Mouse (Mus musculus) kidney, adult 2 months (tissue): Measurements from ENCODE around the gene Svep1. TPM values are rescaled to one million over a fixed set of nuclear protein-coding genes. Genes with fewer than 3 reads are reported as not detected.

Experiments used
- DNase-seq: peaks from one replicate; pipeline ENCODE4 v3.0.0; 2021
- H3K27ac ChIP-seq: fragments of 200-500 bp; 2 replicates; pipeline ENCODE4 v1.5.1; 2012; ENCODE audit warnings: low read depth, low read length, control low read depth, inconsistent platforms; ENCODE audit not compliant: insufficient read depth
- H3K27me3 ChIP-seq: fragments of 200-500 bp; replicated peaks from 2 replicates; pipeline ENCODE4 v1.6.1; 2012; ENCODE audit warnings: mild to moderate bottlenecking, moderate library complexity, low read length, inconsistent platforms; ENCODE audit not compliant: control insufficient read depth, insufficient read depth
- H3K36me3 ChIP-seq: fragments of 200-500 bp; 2 replicates; pipeline ENCODE4 v1.6.1; 2012; ENCODE audit warnings: mild to moderate bottlenecking, moderate library complexity, low read length, inconsistent platforms; ENCODE audit not compliant: control insufficient read depth, insufficient read depth
- H3K4me1 ChIP-seq: fragments of 200-500 bp; 2 replicates; pipeline ENCODE4 v1.6.1; 2011; ENCODE audit warnings: low read length; ENCODE audit not compliant: control insufficient read depth, insufficient read depth
- H3K4me3 ChIP-seq: fragments of 200-500 bp; 2 replicates; pipeline ENCODE4 v1.5.1; 2011; ENCODE audit warnings: mild to moderate bottlenecking, low read depth, low read length, control low read depth; ENCODE audit not compliant: insufficient read depth
- CTCF ChIP-seq: fragments of 200-500 bp; conservative IDR thresholded peaks from 2 replicates; pipeline ENCODE4 v1.5.1; 2011; ENCODE audit warnings: low read depth, mild to moderate bottlenecking, control low read depth, low read length, moderate library complexity, mixed read lengths; ENCODE audit not compliant: insufficient read depth, insufficient read length
- POLR2A ChIP-seq: fragments of 200-500 bp; IDR thresholded peaks from one replicate; pipeline ENCODE4 v1.6.1; 2011; ENCODE audit warnings: low read depth, low read length, control low read depth
- WGBS: fragments of 180-500 bp; shearing (Covaris S2); methylation state at CpG from one replicate; pipeline ENCODE4 v1.1.7; 2018; 5-methylcytosine and 5-hydroxymethylcytosine counted together
- polyA plus RNA-seq: library from polyadenylated mRNA; depleted of rRNA; stranded (reverse); fragments of >200 nt; gene quantifications from 2 replicates; pipeline ENCODE4 v1.2.3, GENCODE M21; 2012

The Svep1 gene
- polyA plus RNA-seq, 1 experiment, result 8.9 TPM

DNA sequence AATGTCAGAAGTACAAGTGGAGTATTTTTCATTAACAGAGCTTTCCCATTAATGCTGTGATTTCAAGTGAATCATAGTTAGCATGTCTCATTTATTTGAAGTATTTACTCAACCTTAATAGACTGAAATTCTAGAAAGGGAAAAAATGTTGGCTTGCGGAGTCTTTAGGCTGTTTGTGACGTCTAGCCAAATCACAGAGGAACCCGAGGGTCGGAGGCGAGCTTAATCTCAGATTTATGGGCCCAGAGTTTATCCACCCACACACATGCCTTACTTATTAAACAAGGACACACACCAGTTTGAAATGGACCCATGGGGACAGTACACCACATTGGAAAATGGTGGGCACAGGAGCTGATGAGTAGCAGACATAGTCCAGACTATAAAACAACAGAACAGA, 17.4 kb downstream of the Svep1 start:
- WGBS, result 58% methylated on average over 5 of the region's 5 CpGs
- no peak overlapping the region for H3K4me3 ChIP-seq
- peak; percentile 30 for DNase-seq

DNA sequence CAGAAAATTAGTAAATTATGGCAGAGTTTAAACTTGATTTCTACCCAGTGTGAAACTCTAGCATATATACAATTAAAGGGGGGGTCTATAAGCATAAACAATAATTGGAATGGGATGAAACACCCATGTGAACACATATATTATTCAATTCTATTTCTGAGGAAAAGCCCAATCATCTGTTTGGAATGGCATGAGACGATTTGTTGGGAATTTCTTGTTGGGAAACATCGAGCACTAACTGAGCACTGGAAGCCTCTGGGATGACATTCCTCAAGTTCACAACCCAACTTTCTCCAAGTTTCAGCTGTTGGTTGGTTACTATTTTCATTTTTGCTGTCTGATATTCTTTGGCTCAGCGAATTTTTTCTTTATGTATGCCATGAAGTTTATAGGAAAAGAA, 21.3 kb downstream of the Svep1 start:
- no peak for TF ChIP-seq POLR2A
- no peak for TF ChIP-seq CTCF
- Histone ChIP-seq H3K4me3 (no peak overlapping the region), H3K4me1 (no peaks in the 10 kb centered on the region), H3K27ac (no peak overlapping the region), H3K27me3 (no peaks in the 10 kb centered on the region), H3K36me3 (no peaks in the 10 kb centered on the region)
- DNase-seq, result no peak
- 80% methylated on average over 3 of the region's 3 CpGs for WGBS

More for the DNA sequence above, 17.4 kb downstream of the Svep1 start:
- H3K4me1 ChIP-seq, result no peaks in the 10 kb centered on the region
- no peak overlapping the region for H3K27ac ChIP-seq
- H3K36me3 ChIP-seq, result no peaks in the 10 kb centered on the region
- no peak for TF ChIP-seq POLR2A
- no peak for TF ChIP-seq CTCF
- no peaks in the 10 kb centered on the region for H3K27me3 ChIP-seq

DNA sequence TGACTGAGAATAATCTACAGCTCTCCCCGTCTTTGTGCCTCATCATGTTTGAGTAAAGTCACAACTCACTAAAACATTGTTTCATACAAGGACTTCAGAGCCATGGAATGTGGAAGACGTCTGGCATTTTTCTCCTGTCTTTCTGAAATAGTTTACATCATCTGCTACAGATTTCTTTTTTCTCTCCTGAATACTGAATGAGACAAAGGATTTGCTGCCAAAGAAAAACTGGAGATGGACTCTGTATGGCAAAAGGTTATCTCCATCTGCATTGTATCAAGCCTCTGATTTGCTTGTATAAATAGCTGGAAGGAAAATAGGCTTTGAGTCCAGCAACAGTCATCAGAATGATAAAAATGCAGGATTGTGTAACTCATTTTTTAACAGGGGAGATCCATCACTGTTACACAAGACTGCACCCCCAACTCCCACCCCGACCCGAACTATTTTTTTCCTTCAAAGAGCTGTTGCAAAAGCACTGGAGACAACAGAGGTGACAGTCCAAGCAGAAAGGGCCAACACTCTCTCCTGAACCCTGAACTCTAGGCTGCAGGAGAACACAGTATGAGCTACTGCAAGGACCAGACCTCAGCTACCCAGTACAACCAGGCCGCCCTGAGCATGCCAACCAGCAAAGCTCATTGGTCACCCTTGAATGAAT, 21.8 kb downstream of the Svep1 start:
- Histone ChIP-seq H3K4me1 (no peaks in the 10 kb centered on the region), H3K36me3 (no peaks in the 10 kb centered on the region), H3K27ac (no peak overlapping the region), H3K4me3 (no peak overlapping the region), H3K27me3 (no peaks in the 10 kb centered on the region)
- 52% methylated on average over 5 of the region's 5 CpGs for WGBS
- peak; percentile 63 for DNase-seq
- TF ChIP-seq POLR2A (no peak), CTCF (no peak)

DNA sequence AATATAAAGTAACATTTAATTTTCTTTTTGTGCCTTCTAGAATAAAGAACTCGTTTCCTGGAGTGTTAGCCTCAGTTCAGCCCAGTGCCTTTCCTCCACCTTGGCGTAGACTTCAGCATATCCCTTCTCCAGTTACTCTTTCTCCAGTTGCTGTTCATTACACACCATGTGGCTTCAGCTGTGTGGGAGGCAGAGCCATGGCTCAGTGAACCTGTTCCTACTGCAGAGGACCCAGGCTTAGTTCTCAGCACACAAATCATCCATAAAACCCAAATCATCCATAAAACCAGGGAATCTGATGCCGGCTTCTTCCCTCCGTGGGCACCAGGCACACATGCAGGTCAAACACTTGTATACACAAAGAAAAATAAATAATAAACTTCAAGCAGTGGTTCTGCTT, 22.8 kb downstream of the Svep1 start:
- Histone ChIP-seq H3K4me3 (no peak overlapping the region), H3K27ac (no peak overlapping the region), H3K4me1 (no peaks in the 10 kb centered on the region), H3K36me3 (no peaks in the 10 kb centered on the region), H3K27me3 (no peaks in the 10 kb centered on the region)
- DNase-seq, result no peak
- no peak for TF ChIP-seq POLR2A
- no peak for TF ChIP-seq CTCF
- 63% methylated on average over 4 of the region's 4 CpGs for WGBS

DNA sequence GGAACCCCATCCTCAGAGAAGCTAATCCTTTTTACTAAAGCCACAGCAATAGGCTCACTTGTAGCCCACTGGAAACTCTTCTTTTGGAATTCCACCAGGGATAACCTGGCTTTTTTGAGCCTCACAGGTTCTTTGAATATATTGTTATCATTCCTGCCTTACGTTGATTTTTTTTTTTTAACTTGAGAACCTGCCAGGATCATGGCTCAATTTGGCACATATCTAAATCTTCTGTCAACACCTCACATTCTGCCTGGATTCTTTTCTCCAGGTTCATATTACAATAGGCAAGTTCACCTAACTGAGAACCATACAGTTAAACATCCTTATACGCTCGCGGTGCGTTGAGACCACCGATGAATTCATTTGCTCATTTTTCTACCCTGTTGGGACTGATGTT, 28.2 kb downstream of the Svep1 start:
- H3K27ac ChIP-seq, result no peak overlapping the region
- DNase-seq, result no peak
- no peaks in the 10 kb centered on the region for H3K27me3 ChIP-seq
- H3K4me3 ChIP-seq, result no peak overlapping the region
- WGBS, result 91% methylated on average over 6 of the region's 6 CpGs
- H3K4me1 ChIP-seq, result no peaks in the 10 kb centered on the region
- no peak for TF ChIP-seq POLR2A
- no peak for TF ChIP-seq CTCF
- no peaks in the 10 kb centered on the region for H3K36me3 ChIP-seq

DNA sequence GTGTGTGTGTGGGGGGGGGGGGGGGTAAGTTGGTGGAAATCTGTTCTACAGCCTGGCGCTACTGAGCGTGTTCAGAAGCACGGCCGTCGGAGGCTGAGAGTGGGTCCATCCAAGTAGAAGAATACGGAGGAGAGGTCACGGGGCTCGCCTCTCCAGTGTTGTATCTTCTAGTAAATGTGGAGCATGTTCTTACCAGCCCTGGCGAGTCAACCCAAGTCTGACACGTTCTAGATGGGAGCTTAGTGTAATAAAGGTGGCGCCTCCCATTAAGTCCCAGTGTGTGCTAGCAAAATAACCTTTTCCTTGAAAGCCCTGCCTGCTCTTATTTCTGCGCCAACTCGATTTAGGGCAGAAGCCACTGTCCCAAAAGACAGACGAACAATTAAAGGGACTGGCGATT, 29.4 kb downstream of the Svep1 start:
- no peak for DNase-seq
- Histone ChIP-seq H3K4me3 (no peak overlapping the region), H3K27ac (no peak overlapping the region), H3K4me1 (no peaks in the 10 kb centered on the region), H3K36me3 (no peaks in the 10 kb centered on the region), H3K27me3 (no peaks in the 10 kb centered on the region)
- TF ChIP-seq POLR2A (no peak), CTCF (no peak)
- 91% methylated on average over 15 of the region's 15 CpGs for WGBS

DNA sequence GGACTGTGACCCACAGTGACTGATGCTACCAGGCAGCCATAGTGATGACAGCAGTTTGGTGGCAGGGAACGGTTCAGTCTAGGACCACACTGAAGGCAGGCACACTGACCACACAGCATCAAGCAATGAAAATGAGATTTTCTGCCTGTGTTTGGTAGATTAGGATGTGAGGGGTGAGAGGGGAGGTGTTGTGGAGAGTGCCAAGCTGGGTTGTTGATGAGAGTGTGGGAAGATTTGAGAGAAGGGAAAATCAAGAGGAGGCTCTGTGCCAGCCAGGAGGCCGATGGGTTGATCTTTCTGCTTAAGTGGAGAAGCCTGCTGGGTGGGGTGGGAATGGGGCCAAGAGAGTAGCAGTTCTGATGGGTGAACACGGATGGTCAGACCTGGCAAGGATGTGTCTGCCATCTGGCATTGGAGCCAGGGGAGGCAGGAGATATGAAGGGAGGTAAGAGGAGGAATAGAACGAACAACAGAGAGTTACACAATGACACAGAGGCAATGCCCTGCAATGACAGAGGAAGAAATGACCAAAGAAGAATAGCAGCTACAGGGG, 32.1 kb downstream of the Svep1 start:
- Histone ChIP-seq H3K27me3 (no peaks in the 10 kb centered on the region), H3K27ac (no peak overlapping the region), H3K36me3 (no peaks in the 10 kb centered on the region), H3K4me1 (no peaks in the 10 kb centered on the region), H3K4me3 (no peak overlapping the region)
- DNase-seq, result no peak
- WGBS, result 74% methylated on average over 4 of the region's 4 CpGs
- no peak for TF ChIP-seq POLR2A
- TF ChIP-seq CTCF, result no peak

DNA sequence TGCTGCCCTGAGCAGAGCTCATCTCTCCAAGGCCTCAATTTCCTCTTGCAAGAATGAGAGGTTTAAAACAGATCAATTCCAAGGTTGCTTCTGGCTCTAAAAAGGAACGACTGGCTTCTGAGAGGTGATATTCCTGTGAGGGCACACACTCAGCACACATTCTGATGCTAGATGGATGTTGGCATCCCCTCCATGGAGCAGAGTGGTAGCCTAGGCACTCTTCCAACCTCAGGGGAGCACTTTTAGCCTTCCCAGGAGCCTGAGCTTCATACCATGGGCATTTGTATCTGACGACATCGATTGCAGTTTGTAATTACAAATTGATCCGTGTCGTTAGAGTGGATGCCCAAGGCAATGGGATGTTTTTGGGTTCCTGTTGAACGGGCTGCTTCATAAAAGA, 33.3 kb downstream of the Svep1 start:
- no peak for DNase-seq
- Histone ChIP-seq H3K4me1 (no peaks in the 10 kb centered on the region), H3K27ac (no peak overlapping the region), H3K36me3 (no peaks in the 10 kb centered on the region), H3K4me3 (no peak overlapping the region), H3K27me3 (no peaks in the 10 kb centered on the region)
- WGBS, result 86% methylated on average over 6 of the region's 6 CpGs
- TF ChIP-seq POLR2A, result no peak
- no peak for TF ChIP-seq CTCF
